Mouse (Mus musculus): ENCODE data around the gene Nrp2. TPM values are rescaled to one million over a fixed set of nuclear protein-coding genes. Genes with fewer than 3 reads are reported as not detected.

Nrp2 gene
- polyA plus RNA-seq, 1 experiment, result 7.7 TPM

GRCm38 (mm10) chr1:62813938-62814337 is 110.9 kb downstream of the Nrp2 start:
- no peak overlapping the region for H3K27ac ChIP-seq (ENCODE audit: insufficient read depth, low read length)
- no peaks in the 10 kb centered on the region for H3K4me1 ChIP-seq (ENCODE audit: control insufficient read depth, insufficient read depth, low read length)
- TF ChIP-seq POLR2A (IDR thresholded peaks at IDR 0.05; ENCODE audit: extremely low read depth, insufficient read depth, low read length) (no peak), CTCF (IDR thresholded peaks at IDR 0.05; ENCODE audit: extremely low read depth, insufficient read depth, low read length) (no peak)

GRCm38 (mm10) chr1:62817566-62817965 is 114.5 kb downstream of the Nrp2 start:
- Histone ChIP-seq H3K27ac (ENCODE audit: insufficient read depth, low read length) (no peak overlapping the region), H3K4me1 (ENCODE audit: control insufficient read depth, insufficient read depth, low read length) (no peaks in the 10 kb centered on the region), H3K4me3 (ENCODE audit: insufficient read depth, low read length) (no peak overlapping the region)
- no peak for TF ChIP-seq CTCF (IDR thresholded peaks at IDR 0.05; ENCODE audit: extremely low read depth, insufficient read depth, low read length)
- TF ChIP-seq POLR2A (IDR thresholded peaks at IDR 0.05; ENCODE audit: extremely low read depth, insufficient read depth, low read length), result no peak

More at GRCm38 (mm10) chr1:62813938-62814337, 110.9 kb downstream of the Nrp2 start:
- H3K4me3 ChIP-seq (ENCODE audit: insufficient read depth, low read length), result no peak overlapping the region

- Histone ChIP-seq H3K27ac (ENCODE audit: insufficient read depth, low read length) (no peak overlapping the region), H3K4me3 (ENCODE audit: insufficient read depth, low read length) (no peak overlapping the region), H3K4me1 (ENCODE audit: control insufficient read depth, insufficient read depth, low read length) (no peaks in the 10 kb centered on the region)
- TF ChIP-seq CTCF (IDR thresholded peaks at IDR 0.05; ENCODE audit: extremely low read depth, insufficient read depth, low read length) (peak; percentile 31; the same call in 1 of the 2 replicates), POLR2A (IDR thresholded peaks at IDR 0.05; ENCODE audit: extremely low read depth, insufficient read depth, low read length) (no peak)
Measured at GRCm38 (mm10) chr1:62820170-62820569, 117.1 kb downstream of the Nrp2 start.

GRCm38 (mm10) chr1:62821509-62822398 is 118.7 kb downstream of the Nrp2 start:
- no peak for TF ChIP-seq CTCF (IDR thresholded peaks at IDR 0.05; ENCODE audit: extremely low read depth, insufficient read depth, low read length)
- TF ChIP-seq POLR2A (IDR thresholded peaks at IDR 0.05; ENCODE audit: extremely low read depth, insufficient read depth, low read length), result no peak
- no peak overlapping the region for H3K27ac ChIP-seq (ENCODE audit: insufficient read depth, low read length)
- H3K4me3 ChIP-seq (ENCODE audit: insufficient read depth, low read length), result no peak overlapping the region
- no peaks in the 10 kb centered on the region for H3K4me1 ChIP-seq (ENCODE audit: control insufficient read depth, insufficient read depth, low read length)

- no peak overlapping the region for H3K27ac ChIP-seq (ENCODE audit: insufficient read depth, low read length)
- no peaks in the 10 kb centered on the region for H3K4me1 ChIP-seq (ENCODE audit: control insufficient read depth, insufficient read depth, low read length)
- TF ChIP-seq POLR2A (IDR thresholded peaks at IDR 0.05; ENCODE audit: extremely low read depth, insufficient read depth, low read length) (no peak), CTCF (IDR thresholded peaks at IDR 0.05; ENCODE audit: extremely low read depth, insufficient read depth, low read length) (no peak)
- H3K4me3 ChIP-seq (ENCODE audit: insufficient read depth, low read length), result no peak overlapping the region
Measured at GRCm38 (mm10) chr1:62823549-62824195, 120.6 kb downstream of the Nrp2 start.

GRCm38 (mm10) chr1:62825822-62826765 is 123.0 kb downstream of the Nrp2 start:
- no peak overlapping the region for H3K4me3 ChIP-seq (ENCODE audit: insufficient read depth, low read length)
- no peaks in the 10 kb centered on the region for H3K4me1 ChIP-seq (ENCODE audit: control insufficient read depth, insufficient read depth, low read length)
- no peak overlapping the region for H3K27ac ChIP-seq (ENCODE audit: insufficient read depth, low read length)
- TF ChIP-seq POLR2A (IDR thresholded peaks at IDR 0.05; ENCODE audit: extremely low read depth, insufficient read depth, low read length) (no peak), CTCF (IDR thresholded peaks at IDR 0.05; ENCODE audit: extremely low read depth, insufficient read depth, low read length) (no peak)

GRCm38 (mm10) chr1:62827316-62827715 is 124.2 kb downstream of the Nrp2 start:
- Histone ChIP-seq H3K27ac (ENCODE audit: insufficient read depth, low read length) (no peak overlapping the region), H3K4me1 (ENCODE audit: control insufficient read depth, insufficient read depth, low read length) (no peaks in the 10 kb centered on the region), H3K4me3 (ENCODE audit: insufficient read depth, low read length) (no peak overlapping the region)
- no peak for TF ChIP-seq CTCF (IDR thresholded peaks at IDR 0.05; ENCODE audit: extremely low read depth, insufficient read depth, low read length)
- TF ChIP-seq POLR2A (IDR thresholded peaks at IDR 0.05; ENCODE audit: extremely low read depth, insufficient read depth, low read length), result no peak

GRCm38 (mm10) chr1:62828156-62828555 is 125.1 kb downstream of the Nrp2 start:
- H3K27ac ChIP-seq (ENCODE audit: insufficient read depth, low read length), result no peak overlapping the region
- H3K4me1 ChIP-seq (ENCODE audit: control insufficient read depth, insufficient read depth, low read length), result no peaks in the 10 kb centered on the region
- no peak for TF ChIP-seq POLR2A (IDR thresholded peaks at IDR 0.05; ENCODE audit: extremely low read depth, insufficient read depth, low read length)
- TF ChIP-seq CTCF (IDR thresholded peaks at IDR 0.05; ENCODE audit: extremely low read depth, insufficient read depth, low read length), result no peak

More at GRCm38 (mm10) chr1:62828156-62828555, 125.1 kb downstream of the Nrp2 start:
- H3K4me3 ChIP-seq (ENCODE audit: insufficient read depth, low read length), result no peak overlapping the region
